Mouse (Mus musculus) embryonic facial prominence, embryonic 13.5 days (tissue): Measurements from ENCODE around the gene Padi3. TPM values are rescaled to one million over a fixed set of nuclear protein-coding genes. Genes with fewer than 3 reads are reported as not detected.

ENCODE experiments used
- ATAC-seq: fragments of 200-750 bp; cut with Nextera tagmentation; 2 replicates; pipeline ENCODE4 v1.8.0; 2017; ENCODE audit warnings: low read depth; ENCODE audit not compliant: insufficient number of reproducible peaks, insufficient read depth, low FRiP score, low TSS enrichment
- H3K27ac ChIP-seq: fragments of 300-500 bp; sonication (generic); 2 replicates; pipeline ENCODE4 v1.5.1; 2015; ENCODE audit warnings: moderate library complexity, mild to moderate bottlenecking, inconsistent platforms
- H3K27me3 ChIP-seq: fragments of 300-500 bp; sonication (generic); 2 replicates; pipeline ENCODE4 v1.6.1; 2015; ENCODE audit warnings: mild to moderate bottlenecking, inconsistent platforms
- H3K36me3 ChIP-seq: fragments of 300-500 bp; sonication (generic); 2 replicates; pipeline ENCODE4 v1.6.1; 2015; ENCODE audit warnings: mild to moderate bottlenecking, inconsistent platforms
- H3K4me1 ChIP-seq: fragments of 300-500 bp; sonication (generic); 2 replicates; pipeline ENCODE4 v1.6.1; 2015; ENCODE audit warnings: inconsistent platforms
- H3K4me2 ChIP-seq: fragments of 300-500 bp; sonication (generic); 2 replicates; pipeline ENCODE4 v1.6.1; 2015; ENCODE audit warnings: moderate library complexity, mild to moderate bottlenecking, inconsistent platforms
- H3K4me3 ChIP-seq: fragments of 300-500 bp; sonication (generic); 2 replicates; pipeline ENCODE4 v1.5.1; 2015; ENCODE audit warnings: mild to moderate bottlenecking, inconsistent platforms
- H3K9ac ChIP-seq: fragments of 300-500 bp; sonication (generic); 2 replicates; pipeline ENCODE4 v1.6.1; 2015; ENCODE audit warnings: mild to moderate bottlenecking, inconsistent platforms
- H3K9me3 ChIP-seq: fragments of 300-500 bp; sonication (generic); 2 replicates; pipeline ENCODE4 v1.6.1; 2016; ENCODE audit warnings: inconsistent platforms
- WGBS: fragments of 180-500 bp; shearing (Covaris S2); methylation state at CpG from one replicate; pipeline ENCODE4 v1.1.7; 2015; ENCODE audit warnings: mixed read lengths; 5-methylcytosine and 5-hydroxymethylcytosine counted together
- polyA plus RNA-seq: library from polyadenylated mRNA; unstranded; fragments of >200 nt; fragmentation: Nextera tagmentation; extraction: Ambion mirVana; gene quantifications from 2 replicates; pipeline ENCODE4 v1.2.1, GENCODE M21; 2015

Padi3 gene
- polyA plus RNA-seq, 1 experiment from 2014 or later = 0.28 TPM

DNA sequence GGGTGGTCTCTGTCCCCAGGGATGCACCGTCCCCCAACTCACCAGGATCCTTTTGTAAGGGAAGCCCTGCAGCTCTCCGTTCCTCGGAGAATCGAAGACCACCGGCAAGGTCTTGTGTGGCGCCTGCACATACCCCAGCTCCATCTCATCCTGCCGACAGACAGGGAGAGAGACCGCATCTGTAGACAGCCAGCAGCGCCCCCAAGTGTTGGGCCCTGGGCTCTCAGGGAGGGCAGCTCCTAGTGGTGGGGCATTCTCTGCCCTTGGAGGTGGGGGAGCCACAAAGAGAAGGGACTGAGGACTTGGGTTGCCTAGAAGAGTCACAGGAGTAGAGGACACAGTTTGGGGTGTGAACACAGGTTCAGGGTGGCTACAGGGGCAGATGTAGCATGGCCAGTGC is 16.7 kb downstream of the Padi3 start:
- Histone ChIP-seq H3K9ac (no peak overlapping the region), H3K4me1 (no peaks in the 10 kb centered on the region), H3K27ac (no peak overlapping the region), H3K27me3 (no peaks in the 10 kb centered on the region), H3K36me3 (no peaks in the 10 kb centered on the region), H3K9me3 (no peaks in the 10 kb centered on the region), H3K4me3 (no peak overlapping the region), H3K4me2 (no peak overlapping the region)
- 48% methylated on average over 9 of the region's 9 CpGs for WGBS
- ATAC-seq = no peak

DNA sequence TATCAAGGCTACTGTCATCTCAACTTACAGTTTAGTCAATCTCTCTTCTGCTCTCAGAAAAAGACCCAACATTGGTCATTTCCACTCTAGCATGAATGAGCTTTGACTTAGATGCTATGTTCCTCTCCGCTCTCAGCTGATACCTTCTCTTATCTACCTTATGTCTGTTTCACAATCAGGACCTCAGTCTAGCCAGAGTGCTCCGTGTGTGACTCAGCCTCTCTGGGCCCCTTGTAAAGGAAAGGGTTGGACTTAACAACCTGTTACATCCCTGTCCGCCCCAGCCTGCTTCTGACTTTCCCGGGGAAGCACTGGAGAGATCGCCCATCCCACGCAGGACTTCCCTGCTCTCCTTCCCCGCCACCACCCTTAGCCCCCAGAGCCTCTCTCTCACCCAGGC is 17.9 kb downstream of the Padi3 start:
- Histone ChIP-seq H3K4me2 (no peak overlapping the region), H3K27me3 (no peaks in the 10 kb centered on the region), H3K36me3 (no peaks in the 10 kb centered on the region), H3K4me3 (no peak overlapping the region), H3K27ac (no peak overlapping the region), H3K9ac (no peak overlapping the region), H3K9me3 (no peaks in the 10 kb centered on the region), H3K4me1 (no peaks in the 10 kb centered on the region)
- ATAC-seq = no peak
- WGBS = 88% methylated on average over 7 of the region's 7 CpGs

DNA sequence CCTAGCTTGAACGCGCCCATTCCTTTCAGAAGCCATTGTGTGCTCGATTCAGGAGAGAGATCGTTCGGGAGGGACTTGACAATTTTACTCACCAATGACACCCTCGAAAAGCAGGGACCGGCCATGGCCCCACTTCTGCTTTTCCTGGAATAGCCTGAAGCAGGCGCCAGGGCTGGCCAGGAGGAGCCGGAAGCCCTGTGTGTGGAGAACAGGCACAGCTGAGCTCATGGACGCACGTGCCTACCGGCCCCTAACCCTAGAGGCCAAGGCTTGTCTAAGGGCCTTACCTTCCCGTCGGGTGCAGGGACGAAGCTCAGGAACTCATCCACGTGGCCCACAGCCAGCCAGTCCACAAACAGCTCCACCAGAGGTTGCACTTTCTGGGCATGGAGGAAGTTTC is 19.4 kb downstream of the Padi3 start:
- H3K36me3 ChIP-seq = no peaks in the 10 kb centered on the region
- 83% methylated on average over 16 of the region's 16 CpGs for WGBS
- no peak overlapping the region for H3K4me2 ChIP-seq
- no peak for ATAC-seq
- no peaks in the 10 kb centered on the region for H3K4me1 ChIP-seq
- no peak overlapping the region for H3K4me3 ChIP-seq
- H3K9ac ChIP-seq = no peak overlapping the region
- H3K9me3 ChIP-seq = no peaks in the 10 kb centered on the region
- H3K27ac ChIP-seq = no peak overlapping the region
- no peaks in the 10 kb centered on the region for H3K27me3 ChIP-seq

DNA sequence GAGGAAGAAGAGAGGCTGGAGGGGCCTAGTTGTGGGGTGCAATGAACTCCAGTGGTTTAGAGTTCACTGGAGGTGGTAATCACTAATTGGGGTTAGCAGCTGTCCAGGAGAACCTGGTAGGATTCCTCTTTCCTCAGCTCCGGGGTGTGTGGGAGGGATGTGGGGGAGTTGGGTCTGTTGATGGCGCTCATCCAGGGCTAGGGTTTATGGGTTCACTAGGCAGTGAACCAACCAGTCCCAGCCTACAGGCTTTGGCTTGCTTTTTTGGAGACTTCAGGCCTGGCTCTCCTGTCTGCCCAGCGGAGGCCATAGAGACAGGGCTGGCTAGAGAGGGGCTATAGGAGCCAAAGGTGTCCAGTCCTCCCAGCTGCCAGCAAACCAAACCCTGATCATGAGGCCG is 20.5 kb downstream of the Padi3 start:
- no peak for ATAC-seq
- Histone ChIP-seq H3K27ac (no peak overlapping the region), H3K27me3 (no peaks in the 10 kb centered on the region), H3K36me3 (no peaks in the 10 kb centered on the region), H3K4me3 (no peak overlapping the region), H3K4me1 (no peaks in the 10 kb centered on the region), H3K4me2 (no peak overlapping the region), H3K9ac (no peak overlapping the region), H3K9me3 (no peaks in the 10 kb centered on the region)
- 85% methylated on average over 4 of the region's 4 CpGs for WGBS

DNA sequence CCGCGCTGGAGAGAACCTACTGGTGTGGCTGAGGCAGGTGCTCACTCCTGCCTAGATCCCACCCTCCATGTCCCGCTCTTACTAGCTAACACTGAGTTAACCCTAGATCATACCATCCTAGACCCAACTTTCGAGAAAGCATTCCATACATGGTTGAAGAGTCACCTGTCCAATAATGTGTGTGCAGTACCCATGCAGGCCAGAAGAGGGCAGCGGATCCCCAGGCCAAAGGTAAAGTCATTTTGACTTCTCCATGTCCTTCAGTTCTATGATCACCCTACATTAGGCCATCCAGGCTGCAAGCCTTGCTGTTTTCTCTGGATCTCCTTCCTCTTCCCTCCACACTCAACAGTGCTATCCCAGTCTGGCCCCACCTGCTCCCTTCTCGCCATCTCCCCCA is 21.5 kb downstream of the Padi3 start:
- Histone ChIP-seq H3K4me2 (no peak overlapping the region), H3K4me3 (no peak overlapping the region), H3K27me3 (no peaks in the 10 kb centered on the region), H3K4me1 (no peaks in the 10 kb centered on the region), H3K9me3 (no peaks in the 10 kb centered on the region), H3K36me3 (no peaks in the 10 kb centered on the region), H3K9ac (no peak overlapping the region), H3K27ac (no peak overlapping the region)
- no peak for ATAC-seq
- WGBS = 42% methylated on average over 6 of the region's 6 CpGs

DNA sequence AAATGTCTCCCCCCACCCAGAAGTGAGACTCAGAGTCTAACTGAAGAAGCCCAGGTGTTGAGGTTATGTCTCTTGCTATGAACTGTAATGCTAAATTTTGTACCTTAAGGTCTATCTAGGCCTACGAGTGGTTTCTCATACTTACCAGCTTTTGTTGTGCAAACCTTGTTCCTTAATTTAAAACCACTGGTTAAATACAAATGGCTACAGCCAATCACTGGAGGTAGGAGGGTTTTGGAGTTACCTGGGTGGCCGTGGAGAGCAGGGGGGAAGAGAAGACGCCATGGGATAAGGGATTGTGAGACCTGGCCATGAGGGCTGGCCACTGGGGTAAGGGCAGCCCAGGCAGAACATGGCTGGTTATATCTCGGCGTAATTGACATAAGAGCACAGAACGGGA is 22.2 kb downstream of the Padi3 start:
- no peak for ATAC-seq
- no peak overlapping the region for H3K27ac ChIP-seq
- no peaks in the 10 kb centered on the region for H3K9me3 ChIP-seq
- H3K9ac ChIP-seq = no peak overlapping the region
- no peak overlapping the region for H3K4me2 ChIP-seq
- no peak overlapping the region for H3K4me3 ChIP-seq
- 78% methylated on average over 6 of the region's 6 CpGs for whole genome bisulfite sequencing
- no peaks in the 10 kb centered on the region for H3K36me3 ChIP-seq
- H3K27me3 ChIP-seq = no peaks in the 10 kb centered on the region
- no peaks in the 10 kb centered on the region for H3K4me1 ChIP-seq

DNA sequence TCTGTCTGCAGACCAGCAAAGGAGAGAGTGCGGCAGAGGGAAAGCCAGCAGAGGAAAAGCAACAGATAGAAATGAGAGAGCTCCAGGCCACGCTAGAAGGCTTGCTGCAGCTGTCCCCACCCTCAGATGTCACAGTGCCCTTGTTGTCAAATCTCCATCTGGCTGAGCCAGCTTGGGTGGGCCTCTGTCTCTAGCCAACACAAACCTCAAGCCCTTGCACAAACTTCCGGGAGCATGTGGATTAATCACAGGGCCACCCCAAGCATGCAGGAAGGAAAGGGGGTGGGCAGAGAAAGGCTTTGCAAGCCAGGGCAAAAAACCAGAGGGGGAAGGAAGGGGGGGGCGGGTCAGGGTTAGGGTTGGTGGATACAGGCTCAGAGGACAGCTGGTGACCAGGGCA is 23.0 kb downstream of the Padi3 start:
- Histone ChIP-seq H3K36me3 (no peaks in the 10 kb centered on the region), H3K27ac (no peak overlapping the region), H3K9me3 (no peaks in the 10 kb centered on the region), H3K4me2 (no peak overlapping the region), H3K4me1 (no peaks in the 10 kb centered on the region), H3K27me3 (no peaks in the 10 kb centered on the region), H3K9ac (no peak overlapping the region), H3K4me3 (no peak overlapping the region)
- WGBS = 63% methylated on average over 4 of the region's 4 CpGs
- ATAC-seq = no peak

DNA sequence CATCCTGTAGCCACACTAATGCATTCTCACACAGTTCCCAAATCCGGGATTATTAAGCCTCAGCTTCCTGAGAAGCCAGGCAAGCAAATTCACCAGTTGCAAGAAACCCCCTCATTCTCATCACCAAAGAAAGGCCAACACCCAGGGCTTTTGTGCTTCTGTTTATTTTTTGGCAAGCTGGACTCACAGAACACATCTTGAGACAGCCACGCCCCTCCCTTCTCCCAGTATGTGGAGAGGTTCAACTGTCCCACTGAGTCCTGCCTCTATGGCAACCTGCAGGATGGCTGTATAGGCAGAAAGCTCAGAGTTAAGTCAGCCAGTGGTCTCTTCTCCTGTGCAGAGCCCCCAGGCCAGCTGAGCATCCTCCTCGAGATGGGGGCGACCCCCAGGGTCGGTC is 25.2 kb downstream of the Padi3 start:
- WGBS = 74% methylated on average over 5 of the region's 5 CpGs

DNA sequence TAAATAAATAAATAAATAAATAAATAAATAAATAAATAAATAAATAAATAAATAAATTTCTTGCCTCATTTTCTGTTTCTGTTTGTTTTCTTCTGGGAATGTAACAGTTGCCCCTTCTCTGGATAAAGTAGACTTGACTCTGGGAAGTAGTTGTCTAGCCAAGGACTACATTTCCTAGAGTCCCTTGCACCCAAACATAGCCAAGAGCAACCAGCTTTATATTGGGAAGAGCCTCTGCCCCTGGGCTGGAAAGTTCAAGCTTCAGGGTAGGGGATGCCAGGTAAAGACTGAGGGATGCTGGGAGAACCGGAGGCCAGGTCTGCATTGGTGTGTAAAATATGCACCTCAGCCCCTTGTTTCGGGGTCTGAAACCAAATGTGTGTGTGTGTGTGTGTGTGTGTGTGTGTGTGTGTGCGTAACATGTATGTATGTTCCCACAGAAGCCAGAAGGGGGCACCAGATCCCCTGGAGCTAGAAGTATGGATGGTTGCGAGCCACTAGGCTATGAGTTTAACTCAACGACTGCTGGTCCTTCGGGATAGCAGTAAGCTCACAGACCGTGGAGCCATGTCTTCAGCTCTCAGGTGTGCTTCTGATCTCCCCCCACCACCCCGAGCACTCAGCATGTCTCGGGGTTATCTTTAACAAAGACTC is 26.0 kb downstream of the Padi3 start:
- peaks cover 3% of the 10 kb centered on the region; the same call in 1 of the 2 replicates for H3K9me3 ChIP-seq
- peaks cover 3% of the 10 kb centered on the region; the same call in 1 of the 2 replicates for H3K4me1 ChIP-seq
- 95% methylated on average over 9 of the region's 9 CpGs for WGBS
- no peaks in the 10 kb centered on the region for H3K36me3 ChIP-seq
- no peak overlapping the region for H3K4me2 ChIP-seq
- H3K4me3 ChIP-seq = no peak overlapping the region
- no peaks in the 10 kb centered on the region for H3K27me3 ChIP-seq
- H3K9ac ChIP-seq = no peak overlapping the region
- ATAC-seq = no peak
- H3K27ac ChIP-seq = no peak overlapping the region

More for the DNA sequence above, 25.2 kb downstream of the Padi3 start:
- no peaks in the 10 kb centered on the region for H3K36me3 ChIP-seq
- no peak overlapping the region for H3K4me2 ChIP-seq
- H3K27me3 ChIP-seq = no peaks in the 10 kb centered on the region
- peaks cover 3% of the 10 kb centered on the region; the same call in 1 of the 2 replicates for H3K9me3 ChIP-seq
- H3K9ac ChIP-seq = no peak overlapping the region
- no peaks in the 10 kb centered on the region for H3K4me1 ChIP-seq
- no peak overlapping the region for H3K27ac ChIP-seq
- H3K4me3 ChIP-seq = no peak overlapping the region
- ATAC-seq = no peak

DNA sequence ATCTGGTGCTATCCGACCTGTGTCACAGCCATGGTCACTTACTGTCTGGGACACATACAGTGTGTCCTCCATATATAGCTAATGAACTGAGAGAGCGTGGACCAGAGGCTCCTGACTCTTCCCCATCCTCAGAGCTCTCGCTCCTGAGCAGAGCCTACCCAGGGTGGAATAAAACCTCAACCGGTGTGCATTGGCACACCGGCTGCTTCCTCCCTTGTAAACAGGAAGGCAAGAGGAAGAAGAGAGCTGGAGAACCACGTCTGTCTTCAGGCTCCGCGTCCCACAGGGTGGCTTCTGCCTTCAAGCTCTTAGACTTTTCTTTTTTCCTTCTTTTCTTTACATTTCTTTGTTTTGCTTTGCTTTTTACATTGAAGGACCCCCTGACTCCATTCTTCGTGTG is 27.6 kb downstream of the Padi3 start:
- 86% methylated on average over 9 of the region's 9 CpGs for WGBS
- no peak overlapping the region for H3K9ac ChIP-seq

DNA sequence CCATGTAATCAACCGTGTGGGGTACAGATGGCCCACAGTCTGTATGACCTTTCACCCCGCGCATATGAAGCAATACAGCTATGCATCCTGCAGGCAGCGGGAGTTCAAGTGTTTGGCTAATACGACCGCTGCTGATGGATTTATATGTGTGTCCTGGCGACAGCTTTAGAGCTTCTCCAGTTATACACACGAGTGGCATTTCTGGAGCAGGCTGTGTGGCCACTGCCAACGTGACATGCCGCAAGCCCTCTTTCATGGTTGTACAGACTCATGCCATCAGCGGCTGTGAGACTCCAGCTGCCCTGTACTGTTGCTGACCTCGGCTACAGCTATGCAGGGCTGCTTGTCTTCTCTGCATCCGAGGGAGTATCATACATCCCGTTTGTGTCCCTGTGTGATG is 29.9 kb downstream of the Padi3 start:
- no peak overlapping the region for H3K4me2 ChIP-seq
- H3K9me3 ChIP-seq = peaks cover 3% of the 10 kb centered on the region; the same call in 1 of the 2 replicates
- no peaks in the 10 kb centered on the region for H3K27me3 ChIP-seq
- H3K9ac ChIP-seq = no peak overlapping the region
- ATAC-seq = no peak
- H3K36me3 ChIP-seq = no peaks in the 10 kb centered on the region
- H3K4me3 ChIP-seq = no peak overlapping the region
- no peak overlapping the region for H3K27ac ChIP-seq
- WGBS = 84% methylated on average over 14 of the region's 14 CpGs
- H3K4me1 ChIP-seq = peaks cover 3% of the 10 kb centered on the region; the same call in 1 of the 2 replicates

More for the DNA sequence above, 27.6 kb downstream of the Padi3 start:
- no peaks in the 10 kb centered on the region for H3K36me3 ChIP-seq
- no peak overlapping the region for H3K4me2 ChIP-seq
- H3K27me3 ChIP-seq = no peaks in the 10 kb centered on the region
- peaks cover 3% of the 10 kb centered on the region; the same call in 1 of the 2 replicates for H3K4me1 ChIP-seq
- H3K27ac ChIP-seq = no peak overlapping the region
- H3K9me3 ChIP-seq = peaks cover 3% of the 10 kb centered on the region; the same call in 1 of the 2 replicates
- ATAC-seq = no peak
- H3K4me3 ChIP-seq = no peak overlapping the region

DNA sequence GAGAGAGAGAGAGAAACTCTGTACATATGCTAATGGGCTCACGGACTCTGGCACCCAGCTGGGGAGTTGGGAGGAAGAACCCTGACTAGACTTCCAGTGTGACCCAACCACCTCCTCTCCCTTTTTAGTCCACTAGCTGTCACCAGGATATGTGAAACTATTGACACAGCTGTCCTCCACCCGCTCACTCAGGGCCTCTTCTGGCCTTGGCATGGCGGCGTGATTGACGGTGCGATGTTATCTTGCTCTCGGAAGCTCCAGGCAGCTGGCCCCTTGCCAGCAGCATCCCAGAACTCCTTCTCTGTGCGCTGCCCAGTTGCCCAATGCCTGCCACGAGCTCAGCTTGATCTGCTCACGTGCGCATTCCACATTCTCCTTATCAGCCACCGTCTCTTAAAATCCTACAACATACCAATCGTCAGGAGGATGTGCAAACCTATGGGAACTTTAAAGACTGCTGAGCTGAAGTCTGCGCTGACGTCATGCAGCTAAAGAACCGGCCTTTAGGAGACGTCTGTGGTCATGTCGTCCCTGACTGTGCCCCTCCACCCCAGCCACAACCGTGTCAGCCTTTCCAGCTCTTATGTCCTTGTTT is 30.5 kb downstream of the Padi3 start:
- no peaks in the 10 kb centered on the region for H3K36me3 ChIP-seq
- 62% methylated on average over 19 of the region's 19 CpGs for WGBS
- H3K27ac ChIP-seq = no peak overlapping the region
- peaks cover 3% of the 10 kb centered on the region; the same call in 1 of the 2 replicates for H3K4me1 ChIP-seq
- no peak for ATAC-seq
- H3K27me3 ChIP-seq = no peaks in the 10 kb centered on the region
- no peak overlapping the region for H3K9ac ChIP-seq
- no peak overlapping the region for H3K4me2 ChIP-seq
- peaks cover 3% of the 10 kb centered on the region; the same call in 1 of the 2 replicates for H3K9me3 ChIP-seq
- no peak overlapping the region for H3K4me3 ChIP-seq
